Mouse (Mus musculus): Measurements from ENCODE around the gene Shank3. TPM values are rescaled to one million over a fixed set of nuclear protein-coding genes. Genes with fewer than 3 reads are reported as not detected.
A peak's percentile ranks its signal among the peaks of the same experiment; 100 is the strongest.

Gene Shank3
- polyA plus RNA-seq, 2 experiments, result 0.39 to 2.1 TPM

DNA sequence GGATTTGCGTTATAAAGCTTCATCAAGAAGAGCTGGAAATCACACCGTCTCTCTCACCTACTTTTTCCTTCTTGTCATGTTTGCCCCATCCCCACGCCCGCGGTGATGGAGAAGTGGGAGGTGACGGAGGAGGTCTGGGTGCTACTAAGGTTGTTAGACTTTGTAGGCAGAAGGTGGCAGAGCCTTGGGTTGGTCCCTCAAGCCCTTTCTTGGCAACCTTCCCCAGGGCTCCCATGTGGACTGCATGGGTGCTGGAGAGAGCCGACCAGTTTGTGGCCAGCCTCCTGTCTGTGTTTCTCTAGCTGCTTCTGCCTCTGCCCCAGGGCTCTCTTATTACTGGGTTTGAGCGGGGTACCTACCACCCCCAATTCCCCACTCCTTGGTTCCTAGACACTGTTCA is 51.1 kb downstream of the Shank3 start:
- WGBS (ENCODE audit: insufficient replicate concordance), result 80% methylated on average over 8 of the region's 8 CpGs
- no peak overlapping the region for H3K27ac ChIP-seq
- H3K36me3 ChIP-seq (replicated peaks; ENCODE audit: control insufficient read depth, insufficient read depth, low read depth), result no peaks in the 10 kb centered on the region
- H3K9me3 ChIP-seq (ENCODE audit: control insufficient read depth, low read length), result no peaks in the 10 kb centered on the region
- no peak overlapping the region for H3K9ac ChIP-seq (replicated peaks)
- H3K4me2 ChIP-seq (ENCODE audit: low read depth), result no peak overlapping the region
- no peak for DNase-seq (ENCODE audit: low read depth in 3 of 3, low spot score in 3 of 3)
- ATAC-seq (ENCODE audit: insufficient read depth), result no peak
- H3K4me3 ChIP-seq (ENCODE audit: insufficient read depth in 1 of 2, low read depth in 2 of 2, low read length in 2 of 2), result no peak overlapping the region
- H3K27me3 ChIP-seq (ENCODE audit: control insufficient read depth, insufficient read depth, low read length), result no peaks in the 10 kb centered on the region
- TF ChIP-seq EP300 (IDR thresholded peaks at IDR 0.05; ENCODE audit: low read depth) (no peak), CTCF (IDR thresholded peaks at IDR 0.05; ENCODE audit: low read depth) (no peak)
- H3K4me1 ChIP-seq (replicated peaks; ENCODE audit: control insufficient read depth in 2 of 2, insufficient read depth in 2 of 2, low read length in 1 of 2), result no peaks in the 10 kb centered on the region

DNA sequence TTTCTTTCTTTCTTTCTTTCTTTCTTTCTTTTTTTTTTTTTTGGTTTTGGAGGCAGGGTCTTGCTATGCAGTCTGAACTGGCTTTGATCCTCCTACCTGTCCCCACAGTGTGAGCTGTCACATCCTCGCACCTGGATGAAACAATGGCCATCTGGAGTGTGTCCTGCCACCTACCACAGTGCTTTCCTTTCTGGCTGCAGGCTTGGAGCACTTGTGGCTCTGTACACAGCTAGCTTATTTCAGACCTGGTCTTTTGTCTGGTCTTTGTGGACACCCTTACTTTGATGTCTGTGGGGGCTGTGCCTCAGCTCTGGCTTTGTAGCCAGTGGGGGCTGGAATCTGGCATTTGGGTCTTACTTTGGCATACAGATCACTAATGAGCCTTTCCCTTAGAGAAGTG is 52.3 kb downstream of the Shank3 start:
- DNase-seq (ENCODE audit: low read depth in 3 of 3, low spot score in 3 of 3), result no peak
- TF ChIP-seq EP300 (IDR thresholded peaks at IDR 0.05; ENCODE audit: low read depth) (no peak), CTCF (IDR thresholded peaks at IDR 0.05; ENCODE audit: low read depth) (no peak)
- WGBS (ENCODE audit: insufficient replicate concordance), result 69% methylated on average over 1 of the region's 1 CpGs
- H3K4me2 ChIP-seq (ENCODE audit: low read depth), result no peak overlapping the region
- ATAC-seq (ENCODE audit: insufficient read depth), result no peak
- no peaks in the 10 kb centered on the region for H3K36me3 ChIP-seq (replicated peaks; ENCODE audit: control insufficient read depth, insufficient read depth, low read depth)
- no peak overlapping the region for H3K4me3 ChIP-seq (ENCODE audit: insufficient read depth in 1 of 2, low read depth in 2 of 2, low read length in 2 of 2)
- H3K27me3 ChIP-seq (ENCODE audit: control insufficient read depth, insufficient read depth, low read length), result no peaks in the 10 kb centered on the region
- H3K9ac ChIP-seq (replicated peaks), result no peak overlapping the region
- H3K9me3 ChIP-seq (ENCODE audit: control insufficient read depth, low read length), result no peaks in the 10 kb centered on the region
- no peak overlapping the region for H3K27ac ChIP-seq
- no peaks in the 10 kb centered on the region for H3K4me1 ChIP-seq (replicated peaks; ENCODE audit: control insufficient read depth in 2 of 2, insufficient read depth in 2 of 2, low read length in 1 of 2)

DNA sequence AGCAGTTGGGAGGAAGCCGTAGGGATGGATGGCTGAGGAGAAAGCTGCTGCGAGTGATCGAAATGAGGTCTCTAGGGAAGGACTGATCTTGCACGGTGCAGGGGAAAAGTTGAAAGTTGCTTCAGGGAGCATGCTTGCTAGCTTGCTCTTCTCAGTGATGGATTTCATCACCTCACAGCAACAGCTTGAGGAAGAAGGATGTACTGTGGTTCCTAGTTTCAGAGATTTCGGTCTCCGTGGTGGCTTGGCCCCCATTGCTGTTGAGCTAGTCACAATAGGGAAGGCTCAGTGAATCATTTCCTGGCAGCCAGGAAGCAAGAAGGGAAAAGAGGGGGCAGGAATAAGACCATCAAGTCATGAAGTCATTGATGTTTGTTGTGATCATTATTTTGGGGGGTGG is 56.2 kb downstream of the Shank3 start:
- Histone ChIP-seq H3K9ac (replicated peaks) (no peak overlapping the region), H3K9me3 (ENCODE audit: control insufficient read depth, low read length) (no peaks in the 10 kb centered on the region), H3K4me3 (ENCODE audit: insufficient read depth in 1 of 2, low read depth in 2 of 2, low read length in 2 of 2) (no peak overlapping the region), H3K27me3 (ENCODE audit: control insufficient read depth, insufficient read depth, low read length) (peaks cover 3% of the 10 kb centered on the region; the same call in 1 of the 2 replicates), H3K4me2 (ENCODE audit: low read depth) (no peak overlapping the region), H3K4me1 (replicated peaks; ENCODE audit: control insufficient read depth in 2 of 2, insufficient read depth in 2 of 2, low read length in 1 of 2) (no peaks in the 10 kb centered on the region), H3K27ac (no peak overlapping the region), H3K36me3 (replicated peaks; ENCODE audit: control insufficient read depth, insufficient read depth, low read depth) (no peaks in the 10 kb centered on the region)
- no peak for TF ChIP-seq CTCF (IDR thresholded peaks at IDR 0.05; ENCODE audit: low read depth)
- TF ChIP-seq EP300 (IDR thresholded peaks at IDR 0.05; ENCODE audit: low read depth), result no peak
- WGBS (ENCODE audit: insufficient replicate concordance), result 66% methylated on average over 6 of the region's 6 CpGs
- DNase-seq (ENCODE audit: low read depth in 3 of 3, low spot score in 3 of 3) (no peak), ATAC-seq (ENCODE audit: insufficient read depth) (no peak)

- no peak for DNase-seq (ENCODE audit: low read depth in 3 of 3, low spot score in 3 of 3)
- no peaks in the 10 kb centered on the region for H3K4me1 ChIP-seq (replicated peaks; ENCODE audit: control insufficient read depth in 2 of 2, insufficient read depth in 2 of 2, low read length in 1 of 2)
- 64% methylated on average over 23 of the region's 23 CpGs for WGBS (ENCODE audit: insufficient replicate concordance)
- H3K4me2 ChIP-seq (ENCODE audit: low read depth), result no peak overlapping the region
- peaks cover 3% of the 10 kb centered on the region; the same call in 1 of the 2 replicates for H3K27me3 ChIP-seq (ENCODE audit: control insufficient read depth, insufficient read depth, low read length)
- H3K9ac ChIP-seq (replicated peaks), result no peak overlapping the region
- no peak overlapping the region for H3K27ac ChIP-seq
- H3K4me3 ChIP-seq (ENCODE audit: insufficient read depth in 1 of 2, low read depth in 2 of 2, low read length in 2 of 2), result no peak overlapping the region
- no peak for TF ChIP-seq EP300 (IDR thresholded peaks at IDR 0.05; ENCODE audit: low read depth)
- peak; percentile 41; the same call in 1 of the 2 replicates for TF ChIP-seq CTCF (IDR thresholded peaks at IDR 0.05; ENCODE audit: low read depth)
- no peaks in the 10 kb centered on the region for H3K9me3 ChIP-seq (ENCODE audit: control insufficient read depth, low read length)
- no peaks in the 10 kb centered on the region for H3K36me3 ChIP-seq (replicated peaks; ENCODE audit: control insufficient read depth, insufficient read depth, low read depth)
- no peak for ATAC-seq (ENCODE audit: insufficient read depth)
Observed at GRCm38 (mm10) chr15:89556401-89557178, 57.2 kb downstream of the Shank3 start.

DNA sequence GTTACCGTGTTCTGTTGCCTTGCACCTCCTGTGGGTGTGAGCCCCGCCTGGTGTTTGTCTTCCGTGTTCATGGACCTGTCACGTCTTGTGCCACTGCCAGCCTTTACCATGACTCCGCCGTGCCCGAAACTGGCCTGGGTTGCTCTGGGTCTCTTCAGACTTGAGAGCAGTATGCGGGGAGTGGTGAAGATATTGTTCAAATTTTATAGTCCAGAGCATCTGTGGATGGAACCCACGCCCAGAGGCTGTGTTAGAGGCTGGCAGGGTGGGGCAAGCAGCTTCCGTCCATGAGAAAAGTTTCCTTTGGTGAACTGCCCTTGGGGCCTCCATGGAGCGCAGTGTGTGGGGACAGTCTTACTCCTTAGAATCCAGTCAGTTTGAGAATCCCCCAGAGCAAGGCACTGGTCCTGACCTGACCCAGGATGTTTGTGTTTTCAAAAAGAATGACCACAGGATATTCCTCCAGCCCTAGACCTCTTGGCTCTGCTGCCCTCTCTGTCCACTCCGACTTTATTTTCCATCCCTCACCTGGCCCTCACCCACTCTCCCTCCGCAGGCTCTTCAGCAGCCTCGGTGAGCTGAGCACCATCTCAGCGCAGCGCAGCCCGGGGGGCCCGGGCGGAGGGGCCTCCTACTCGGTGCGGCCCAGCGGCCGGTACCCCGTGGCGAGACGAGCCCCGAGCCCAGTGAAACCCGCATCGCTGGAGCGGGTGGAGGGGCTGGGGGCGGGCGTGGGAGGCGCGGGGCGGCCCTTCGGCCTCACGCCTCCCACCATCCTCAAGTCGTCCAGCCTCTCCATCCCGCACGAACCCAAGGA is 58.0 kb downstream of the Shank3 start:
- no peak for DNase-seq (ENCODE audit: low read depth in 3 of 3, low spot score in 3 of 3)
- TF ChIP-seq CTCF (IDR thresholded peaks at IDR 0.05; ENCODE audit: low read depth) (no peak), EP300 (IDR thresholded peaks at IDR 0.05; ENCODE audit: low read depth) (no peak)
- Histone ChIP-seq H3K4me3 (ENCODE audit: insufficient read depth in 1 of 2, low read depth in 2 of 2, low read length in 2 of 2) (no peak overlapping the region), H3K9me3 (ENCODE audit: control insufficient read depth, low read length) (no peaks in the 10 kb centered on the region), H3K36me3 (replicated peaks; ENCODE audit: control insufficient read depth, insufficient read depth, low read depth) (no peaks in the 10 kb centered on the region), H3K9ac (replicated peaks) (no peak overlapping the region), H3K27me3 (ENCODE audit: control insufficient read depth, insufficient read depth, low read length) (peaks cover 3% of the 10 kb centered on the region; the same call in 1 of the 2 replicates), H3K4me2 (ENCODE audit: low read depth) (no peak overlapping the region), H3K27ac (no peak overlapping the region), H3K4me1 (replicated peaks; ENCODE audit: control insufficient read depth in 2 of 2, insufficient read depth in 2 of 2, low read length in 1 of 2) (no peaks in the 10 kb centered on the region)
- WGBS (ENCODE audit: insufficient replicate concordance), result 53% methylated on average over 40 of the region's 40 CpGs
- ATAC-seq (ENCODE audit: insufficient read depth), result no peak
